Mouse (Mus musculus) lung, postnatal 0 days (tissue): ENCODE results near the gene Wiz. TPM values are rescaled to one million over a fixed set of nuclear protein-coding genes. Genes with fewer than 3 reads are reported as not detected.

Experiments
- ATAC-seq: fragments of 200-750 bp; cut with Nextera tagmentation; 2 replicates; pipeline ENCODE4 v1.8.0; 2017; ENCODE audit warnings: moderate library complexity
- DNase-seq: peaks from one replicate; pipeline ENCODE4 v3.0.0-alpha.2; 2016; ENCODE audit warnings: low spot score
- H3K27ac ChIP-seq: fragments of 300-500 bp; sonication (generic); 2 replicates; pipeline ENCODE4 v1.5.1; 2014; ENCODE audit warnings: antibody characterized with exemption, mild to moderate bottlenecking, low read length, mixed read lengths
- H3K27me3 ChIP-seq: fragments of 300-500 bp; sonication (generic); replicated peaks from 2 replicates; pipeline ENCODE4 v1.6.1; 2014; ENCODE audit warnings: low read length, mixed read lengths; ENCODE audit not compliant: insufficient read depth
- H3K36me3 ChIP-seq: fragments of 300-500 bp; sonication (generic); 2 replicates; pipeline ENCODE4 v1.6.1; 2014; ENCODE audit warnings: low read length, mixed read lengths; ENCODE audit not compliant: insufficient read depth
- H3K4me1 ChIP-seq: fragments of 300-500 bp; sonication (generic); 2 replicates; pipeline ENCODE4 v1.6.1; 2014; ENCODE audit warnings: antibody characterized with exemption, low read depth, low read length, mixed read lengths; ENCODE audit not compliant: insufficient read depth
- H3K4me2 ChIP-seq: fragments of 300-500 bp; sonication (generic); replicated peaks from 2 replicates; pipeline ENCODE4 v1.6.1; 2014; ENCODE audit warnings: low read depth, mild to moderate bottlenecking, low read length, moderate library complexity, mixed read lengths
- H3K4me3 ChIP-seq: fragments of 300-500 bp; sonication (generic); 2 replicates; pipeline ENCODE4 v1.5.1; 2014; ENCODE audit warnings: low read depth, low read length
- H3K9ac ChIP-seq: fragments of 300-500 bp; sonication (generic); replicated peaks from 2 replicates; pipeline ENCODE4 v1.6.1; 2014; ENCODE audit warnings: low read depth, mild to moderate bottlenecking
- H3K9me3 ChIP-seq: fragments of 300-500 bp; sonication (generic); 2 replicates; pipeline ENCODE4 v1.6.1; 2016; ENCODE audit warnings: low read length, mixed read lengths
- CTCF ChIP-seq: IDR thresholded peaks from 2 replicates; pipeline ENCODE4 v1.5.1; 2016; ENCODE audit warnings: antibody characterized with exemption, mild to moderate bottlenecking
- EP300 ChIP-seq: IDR thresholded peaks from 2 replicates; pipeline ENCODE4 v1.6.1; 2016; ENCODE audit warnings: antibody characterized with exemption, mild to moderate bottlenecking, control low read depth
- WGBS: fragments of 180-500 bp; shearing (Covaris S2); extraction: QIAGEN DNeasy Blood & Tissue Kit; methylation state at CpG from one replicate; pipeline ENCODE4 v1.1.7; 2014; 5-methylcytosine and 5-hydroxymethylcytosine counted together
- polyA plus RNA-seq: library from polyadenylated mRNA; unstranded; fragments of >200 nt; fragmentation: Nextera tagmentation; extraction: Ambion mirVana; gene quantifications from 2 replicates; pipeline ENCODE4 v1.2.1, GENCODE M21; 2015

Gene Wiz
- polyA plus RNA-seq = 12.1 and 12.8 TPM in 2 replicates

DNA sequence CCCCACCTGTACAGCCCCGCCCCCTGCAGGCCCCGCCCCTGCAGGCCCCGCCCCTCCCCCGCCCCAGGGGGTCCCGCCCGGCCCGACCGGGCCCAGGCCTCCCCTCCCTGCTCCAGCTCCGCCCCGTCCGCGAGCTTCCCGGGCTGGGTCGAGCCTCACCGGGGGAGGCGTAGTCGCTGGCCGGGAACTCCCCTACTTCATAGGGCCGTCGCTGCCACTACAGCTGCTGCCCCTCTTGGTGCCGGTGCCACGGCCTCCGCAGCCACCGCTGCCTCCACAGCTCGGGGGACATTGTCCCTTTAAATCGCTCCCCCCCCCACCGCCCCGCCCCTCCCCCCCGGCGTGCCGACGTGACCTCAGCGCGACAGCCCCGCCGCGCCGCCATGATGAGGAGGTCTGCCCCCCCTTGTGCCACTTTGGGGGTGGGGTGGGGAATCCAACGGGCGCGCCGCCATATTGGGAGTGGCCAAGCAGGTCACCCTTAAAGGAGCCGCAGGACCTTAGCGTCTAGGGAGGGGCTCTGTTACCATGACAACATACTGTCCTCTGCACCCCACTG, at the start of gene Wiz:
Gene Wiz (minus strand): TSS at position 339 of the 559 bp plus-strand sequence.
- peak within 1 kb of the TSS; percentile 75 for H3K4me3 ChIP-seq
- H3K9me3 ChIP-seq = no peaks in the 10 kb centered on the region
- H3K27ac ChIP-seq = peak within 1 kb of the TSS; percentile 85
- ATAC-seq (peak; percentile 92), DNase-seq (peak; percentile 96)
- 1% methylated on average over 22 of the region's 44 CpGs for WGBS
- TF ChIP-seq EP300 (0 out of 2 replicates have a peak, but pooled peaks have one; percentile 5), CTCF (no peak)
- no peaks in the 10 kb centered on the region for H3K4me1 ChIP-seq
- peak within 1 kb of the TSS; percentile 99 for H3K4me2 ChIP-seq
- peak within 1 kb of the TSS; percentile 76 for H3K9ac ChIP-seq
- H3K27me3 ChIP-seq = no peaks in the 10 kb centered on the region; the same call in 1 of the 2 replicates
- H3K36me3 ChIP-seq = 0 out of 2 replicates have a peak, but pooled peaks cover 5% of the 10 kb centered on the region

DNA sequence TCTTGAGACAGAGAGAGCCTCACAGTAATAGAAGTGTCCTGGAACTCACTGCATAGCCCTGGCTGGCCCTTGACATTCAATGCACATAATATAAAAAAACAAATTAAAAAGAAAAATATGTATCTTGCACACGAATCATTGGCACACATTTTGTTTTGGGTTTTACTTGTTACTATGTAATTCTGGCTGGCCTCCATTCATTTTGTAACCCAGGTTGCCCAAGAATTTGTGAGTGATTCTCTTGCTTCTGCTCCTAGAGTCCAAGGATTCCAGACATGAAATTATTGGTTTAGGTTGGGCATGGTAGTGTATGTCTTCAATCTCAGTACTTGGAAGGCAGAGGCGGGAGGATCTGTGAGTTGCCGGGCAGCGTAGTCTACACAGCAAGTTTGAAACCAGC, 47.9 kb upstream of the Wiz start:
- no peaks in the 10 kb centered on the region for H3K4me1 ChIP-seq
- 88% methylated on average over 4 of the region's 4 CpGs for WGBS
- DNase-seq (no peak), ATAC-seq (no peak)
- no peak overlapping the region for H3K27ac ChIP-seq
- TF ChIP-seq EP300 (no peak), CTCF (no peak)
- H3K36me3 ChIP-seq = no peaks in the 10 kb centered on the region
- no peaks in the 10 kb centered on the region for H3K27me3 ChIP-seq
- H3K4me3 ChIP-seq = no peak overlapping the region
- H3K9ac ChIP-seq = no peak overlapping the region
- no peaks in the 10 kb centered on the region for H3K9me3 ChIP-seq
- H3K4me2 ChIP-seq = no peak overlapping the region

DNA sequence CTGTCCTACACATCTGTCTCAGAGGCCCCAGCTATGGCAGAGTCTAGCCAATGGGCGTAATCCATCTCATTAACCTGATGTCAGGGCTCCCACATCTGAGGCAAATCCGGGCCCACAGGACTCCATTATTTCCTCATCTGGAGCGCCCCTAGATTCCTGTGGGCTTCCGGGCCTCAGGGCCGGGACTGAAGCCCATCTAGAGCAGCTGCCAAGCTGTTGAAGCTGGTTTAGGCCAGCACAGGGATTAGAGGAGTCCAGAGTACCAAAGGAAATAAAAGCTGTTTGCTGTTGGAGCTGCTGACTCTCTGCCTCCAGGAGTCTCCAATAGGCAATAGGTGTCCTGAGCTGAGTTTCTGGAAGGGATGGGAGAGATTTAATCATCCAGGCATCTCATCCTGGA, 45.9 kb upstream of the Wiz start:
- Histone ChIP-seq H3K4me3 (no peak overlapping the region), H3K27ac (no peak overlapping the region), H3K4me2 (no peak overlapping the region), H3K4me1 (no peaks in the 10 kb centered on the region), H3K9me3 (no peaks in the 10 kb centered on the region), H3K27me3 (no peaks in the 10 kb centered on the region), H3K9ac (no peak overlapping the region), H3K36me3 (no peaks in the 10 kb centered on the region)
- DNase-seq = no peak
- 67% methylated on average over 5 of the region's 5 CpGs for WGBS
- TF ChIP-seq CTCF (no peak), EP300 (no peak)
- no peak for ATAC-seq

DNA sequence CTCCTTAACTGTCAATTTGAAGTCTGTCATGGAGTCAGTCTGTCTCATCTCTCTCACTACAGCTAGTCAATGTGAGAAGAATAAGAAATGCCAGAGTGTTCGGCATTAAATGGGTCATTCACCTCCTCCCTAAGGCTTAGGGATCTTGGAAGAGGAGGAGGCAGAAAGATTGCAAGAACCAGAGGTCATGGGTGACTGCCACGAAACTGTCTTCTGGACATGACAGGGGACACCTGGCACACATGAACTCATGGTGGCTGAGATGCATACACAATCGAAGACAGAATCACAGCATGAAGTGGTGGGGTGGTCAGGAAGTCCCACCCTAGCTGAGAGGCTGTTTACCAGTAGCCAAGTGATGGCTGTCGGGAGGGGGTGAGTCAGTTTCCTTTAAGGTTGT, 45.1 kb upstream of the Wiz start:
- Histone ChIP-seq H3K36me3 (no peaks in the 10 kb centered on the region), H3K27me3 (no peaks in the 10 kb centered on the region), H3K4me3 (no peak overlapping the region), H3K27ac (no peak overlapping the region), H3K9me3 (no peaks in the 10 kb centered on the region), H3K4me1 (no peaks in the 10 kb centered on the region), H3K9ac (no peak overlapping the region), H3K4me2 (no peak overlapping the region)
- DNase-seq (no peak), ATAC-seq (no peak)
- TF ChIP-seq EP300 (no peak), CTCF (no peak)
- 40% methylated on average over 4 of the region's 4 CpGs for WGBS

DNA sequence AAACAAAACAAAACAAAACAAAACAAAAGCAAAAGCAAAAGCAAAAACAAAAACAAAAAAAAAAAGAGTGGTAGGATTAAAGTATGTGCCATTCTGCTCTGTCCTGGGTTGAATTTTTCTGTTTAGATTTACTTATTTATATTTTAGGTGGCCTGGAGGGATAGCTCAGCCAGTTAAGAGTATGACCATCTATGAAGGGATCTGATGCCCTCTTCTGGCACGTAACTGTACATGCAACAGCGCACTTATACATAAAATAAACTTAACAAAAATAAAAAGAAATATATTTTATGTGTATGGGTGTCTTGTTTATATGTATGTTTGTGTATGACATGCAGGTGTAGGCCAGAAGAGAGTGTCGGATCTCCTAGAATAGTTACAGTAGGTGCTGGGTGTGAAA, 42.7 kb upstream of the Wiz start:
- DNase-seq = peak; percentile 76
- Histone ChIP-seq H3K4me2 (no peak overlapping the region), H3K27ac (no peak overlapping the region), H3K4me3 (no peak overlapping the region), H3K9me3 (no peaks in the 10 kb centered on the region), H3K9ac (no peak overlapping the region), H3K27me3 (no peaks in the 10 kb centered on the region), H3K4me1 (no peaks in the 10 kb centered on the region), H3K36me3 (no peaks in the 10 kb centered on the region)
- 49% methylated on average over 3 of the region's 3 CpGs for WGBS
- peak; percentile 68 for TF ChIP-seq CTCF
- TF ChIP-seq EP300 = no peak
- no peak for ATAC-seq

DNA sequence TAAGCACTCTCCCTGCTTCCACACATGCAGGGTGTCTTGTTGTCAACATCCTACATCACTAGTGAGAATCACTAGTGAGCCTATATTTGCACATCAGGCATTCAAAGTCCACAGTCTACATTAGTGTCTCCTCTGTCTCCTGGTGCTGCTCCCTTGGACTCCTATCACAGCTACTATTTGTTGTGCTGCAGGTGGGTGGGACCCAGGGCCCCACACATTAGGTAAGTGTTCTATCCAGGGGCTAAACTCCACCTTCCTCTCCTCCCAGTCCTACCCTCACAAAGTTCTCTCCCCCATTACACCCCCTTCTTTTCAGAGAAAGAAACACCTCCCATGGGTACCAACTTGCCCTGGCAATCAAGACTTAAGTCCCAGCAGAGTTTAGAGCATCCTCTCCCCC, 37.4 kb upstream of the Wiz start:
- Histone ChIP-seq H3K27ac (no peak overlapping the region), H3K36me3 (no peaks in the 10 kb centered on the region), H3K4me2 (no peak overlapping the region), H3K9ac (no peak overlapping the region), H3K4me3 (no peak overlapping the region), H3K27me3 (no peaks in the 10 kb centered on the region), H3K9me3 (no peaks in the 10 kb centered on the region), H3K4me1 (no peaks in the 10 kb centered on the region)
- DNase-seq (no peak), ATAC-seq (no peak)
- no peak for TF ChIP-seq EP300
- no peak for TF ChIP-seq CTCF

DNA sequence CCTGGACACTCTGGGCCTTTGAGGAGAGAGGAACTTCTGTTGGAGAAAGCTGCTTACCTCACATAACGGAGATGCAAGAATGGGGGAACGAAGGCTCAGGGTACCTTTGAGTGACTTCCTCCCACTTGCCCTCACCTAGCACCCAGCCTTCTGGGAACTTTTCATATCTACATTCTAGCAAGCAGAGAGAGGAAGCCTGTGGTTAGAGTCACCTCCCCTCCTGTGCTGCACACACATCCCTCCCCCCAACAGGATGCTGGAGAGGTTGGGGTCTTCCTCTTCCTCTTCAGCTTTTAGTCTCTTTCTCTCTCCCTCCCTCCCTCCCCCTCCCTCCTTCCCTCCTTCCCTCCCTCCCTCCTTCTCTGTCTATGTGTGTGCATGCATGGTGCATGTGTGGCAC, 34.8 kb upstream of the Wiz start, which contains the start of gene Pglyrp2:
Gene Pglyrp2 (minus strand): TSS at position 134 of the 400 bp plus-strand sequence.
- TF ChIP-seq CTCF = no peak
- TF ChIP-seq EP300 = no peak
- Histone ChIP-seq H3K27ac (no peak within 1 kb of the TSS), H3K4me2 (no peak within 1 kb of the TSS), H3K27me3 (no peaks in the 10 kb centered on the region), H3K9me3 (no peaks in the 10 kb centered on the region), H3K36me3 (no peaks in the 10 kb centered on the region), H3K4me3 (no peak within 1 kb of the TSS), H3K9ac (no peak within 1 kb of the TSS), H3K4me1 (no peaks in the 10 kb centered on the region)
- no peak for DNase-seq
- 83% methylated on average over 2 of the region's 2 CpGs for WGBS
- ATAC-seq = no peak
